Mouse (Mus musculus): ENCODE data around the gene Tmem86b. TPM values are rescaled to one million over a fixed set of nuclear protein-coding genes. Genes with fewer than 3 reads are reported as not detected.
A peak's percentile ranks its signal among the peaks of the same experiment; 100 is the strongest.

Gene Tmem86b
- polyA plus RNA-seq, 1 experiment from 2014 or later = 2.1 TPM

DNA sequence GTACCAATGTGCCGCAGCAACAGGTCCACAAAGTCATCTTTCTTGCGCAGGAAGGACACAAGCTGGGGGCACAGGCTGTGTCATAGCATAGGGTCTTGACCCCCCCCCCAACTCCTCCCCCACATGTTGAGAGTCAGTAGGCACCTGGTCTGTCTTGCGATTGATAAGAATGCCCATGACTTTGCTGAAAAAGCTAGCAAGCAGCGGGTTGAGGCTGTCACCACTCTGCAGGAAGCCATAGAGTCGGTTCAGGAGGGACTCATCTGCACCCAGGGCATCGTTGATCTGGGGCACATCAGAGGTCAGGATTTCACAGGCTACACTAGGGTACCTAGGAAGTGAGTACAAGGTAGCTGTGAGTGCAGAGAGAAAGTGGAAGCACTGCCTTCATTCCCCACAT, 12.0 kb upstream of the Tmem86b start:
- DNase-seq (ENCODE audit: extremely low spot score, low spot score) = no peak
- H3K4me3 ChIP-seq = no peak overlapping the region
- H3K4me1 ChIP-seq = no peaks in the 10 kb centered on the region
- WGBS = 96% methylated on average over 6 of the region's 6 CpGs
- H3K36me3 ChIP-seq (replicated peaks) = peaks cover 92% of the 10 kb centered on the region
- no peaks in the 10 kb centered on the region for H3K9me3 ChIP-seq
- H3K27ac ChIP-seq = no peak overlapping the region
- H3K27me3 ChIP-seq (ENCODE audit: poor library complexity, severe bottlenecking) = no peaks in the 10 kb centered on the region

DNA sequence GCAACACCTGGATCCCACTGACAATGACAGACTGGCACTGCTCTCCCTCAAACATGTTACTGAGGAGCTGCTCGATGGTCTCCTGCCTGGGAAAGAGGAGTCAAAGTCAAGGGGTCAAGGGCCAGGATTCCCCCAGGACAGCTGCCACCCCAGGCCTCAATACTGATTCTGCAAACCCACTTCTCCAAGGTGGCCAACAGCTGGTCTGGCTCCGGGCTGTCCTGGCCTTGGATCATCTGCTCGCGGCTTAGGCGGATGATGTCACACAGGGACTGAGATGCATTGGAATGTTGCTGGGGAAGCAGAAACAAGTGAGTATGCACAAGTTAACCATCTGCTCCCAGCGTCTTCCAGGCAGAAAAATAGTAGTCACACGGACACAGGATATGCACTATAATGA, 10.7 kb upstream of the Tmem86b start:
- Histone ChIP-seq H3K4me3 (no peak overlapping the region), H3K4me1 (no peaks in the 10 kb centered on the region), H3K9me3 (no peaks in the 10 kb centered on the region), H3K36me3 (replicated peaks) (peaks cover 100% of the 10 kb centered on the region), H3K27me3 (ENCODE audit: poor library complexity, severe bottlenecking) (no peaks in the 10 kb centered on the region), H3K27ac (no peak overlapping the region)
- DNase-seq (ENCODE audit: extremely low spot score, low spot score) = no peak
- 91% methylated on average over 7 of the region's 7 CpGs for WGBS

DNA sequence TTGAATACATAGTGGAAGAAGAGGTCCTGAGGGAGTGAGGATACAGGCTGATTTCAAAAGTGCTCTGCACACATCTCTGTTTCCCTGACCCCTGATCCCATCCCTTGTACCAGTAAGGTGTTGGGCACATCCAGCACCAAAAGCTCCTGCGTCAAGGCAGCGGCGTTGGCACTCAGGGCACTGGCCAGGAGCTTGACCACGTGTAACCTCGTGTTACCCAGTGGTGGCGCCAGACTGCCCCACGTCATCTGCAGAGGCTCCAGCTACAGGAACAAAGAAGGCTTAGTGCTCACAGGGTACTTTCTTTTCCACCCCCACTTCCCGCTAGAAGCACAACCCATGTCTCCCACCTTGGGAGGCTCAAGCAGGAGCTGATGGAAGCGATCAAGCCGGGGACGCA, 9.9 kb upstream of the Tmem86b start:
- peaks cover 100% of the 10 kb centered on the region for H3K36me3 ChIP-seq (replicated peaks)
- no peak for DNase-seq (ENCODE audit: extremely low spot score, low spot score)

DNA sequence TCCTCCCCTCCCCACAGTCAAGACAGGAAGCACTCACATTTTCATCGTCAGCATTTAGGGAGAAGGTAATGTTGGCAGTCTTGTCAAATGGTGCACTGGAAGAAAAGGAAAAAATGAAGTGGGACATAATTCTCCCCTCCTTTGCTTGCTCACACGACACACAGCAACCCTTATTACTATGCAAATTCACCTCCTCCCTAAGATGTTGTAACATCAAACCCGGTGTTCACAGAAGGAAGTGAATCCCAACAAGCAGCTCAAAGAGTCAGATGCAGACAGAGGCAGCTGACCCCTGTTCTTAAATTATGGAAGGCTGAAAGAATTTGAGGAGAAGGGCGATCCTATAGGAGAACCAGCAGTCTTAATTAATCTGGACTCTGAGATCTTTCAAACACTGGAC, 5.0 kb upstream of the Tmem86b start:
- DNase-seq (ENCODE audit: extremely low spot score, low spot score) = no peak
- 84% methylated on average over 4 of the region's 4 CpGs for WGBS
- no peaks in the 10 kb centered on the region for H3K4me1 ChIP-seq
- peaks cover 97% of the 10 kb centered on the region for H3K36me3 ChIP-seq (replicated peaks)
- H3K9me3 ChIP-seq = no peaks in the 10 kb centered on the region
- H3K27ac ChIP-seq = no peak overlapping the region
- H3K4me3 ChIP-seq = no peak overlapping the region
- H3K27me3 ChIP-seq (ENCODE audit: poor library complexity, severe bottlenecking) = no peaks in the 10 kb centered on the region

More for the DNA sequence above, 9.9 kb upstream of the Tmem86b start:
- 85% methylated on average over 11 of the region's 11 CpGs for WGBS
- Histone ChIP-seq H3K4me1 (no peaks in the 10 kb centered on the region), H3K9me3 (no peaks in the 10 kb centered on the region), H3K27ac (no peak overlapping the region), H3K4me3 (no peak overlapping the region), H3K27me3 (ENCODE audit: poor library complexity, severe bottlenecking) (no peaks in the 10 kb centered on the region)

DNA sequence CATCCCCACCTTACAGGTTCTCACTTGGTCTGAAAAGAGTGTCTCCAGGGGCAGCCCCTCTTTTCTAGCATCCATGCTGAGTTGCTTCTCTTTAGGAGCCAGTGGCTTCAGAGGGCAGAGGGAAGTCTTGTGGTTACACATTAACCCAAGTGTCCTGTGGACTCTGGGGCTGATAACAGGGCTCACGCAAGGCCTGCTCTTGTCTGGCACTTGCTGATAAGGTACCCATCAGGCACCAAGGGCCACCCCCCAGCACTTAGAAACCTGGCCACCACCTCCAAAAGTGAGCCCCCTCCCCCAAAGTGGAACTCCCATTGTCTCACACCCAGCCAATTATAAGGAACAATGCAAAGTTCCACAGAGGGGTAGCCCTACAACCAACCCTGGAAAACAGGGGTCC, 1.0 kb downstream of the Tmem86b start:
- 91% methylated on average over 1 of the region's 1 CpGs for WGBS
- Histone ChIP-seq H3K4me3 (no peak overlapping the region), H3K36me3 (replicated peaks) (peaks cover 74% of the 10 kb centered on the region), H3K27ac (no peak overlapping the region), H3K27me3 (ENCODE audit: poor library complexity, severe bottlenecking) (no peaks in the 10 kb centered on the region), H3K4me1 (no peaks in the 10 kb centered on the region), H3K9me3 (no peaks in the 10 kb centered on the region)
- DNase-seq (ENCODE audit: extremely low spot score, low spot score) = no peak

DNA sequence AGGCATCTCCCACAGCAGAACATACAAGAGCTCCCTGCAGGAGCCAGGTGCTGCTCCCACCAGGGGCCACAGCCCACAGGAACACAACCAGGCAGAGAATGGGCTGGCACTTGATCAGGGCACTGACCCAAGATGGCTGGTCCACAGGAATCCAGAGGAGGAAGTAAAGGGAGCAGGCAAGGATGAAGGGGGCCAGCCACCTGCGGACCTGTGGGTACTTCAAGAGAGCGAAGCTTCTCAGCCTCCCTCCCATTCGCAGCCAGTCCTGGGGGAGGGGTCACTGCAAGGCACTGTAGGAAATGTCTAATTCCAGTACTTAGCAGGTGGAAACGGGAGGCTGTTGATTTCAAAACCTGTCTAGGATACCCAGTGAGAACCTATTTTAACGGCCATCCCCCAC, 1.6 kb downstream of the Tmem86b start:
- Histone ChIP-seq H3K4me1 (no peaks in the 10 kb centered on the region), H3K27me3 (ENCODE audit: poor library complexity, severe bottlenecking) (no peaks in the 10 kb centered on the region), H3K4me3 (no peak overlapping the region), H3K27ac (no peak overlapping the region), H3K9me3 (no peaks in the 10 kb centered on the region), H3K36me3 (replicated peaks) (peaks cover 69% of the 10 kb centered on the region)
- WGBS = 93% methylated on average over 5 of the region's 5 CpGs
- no peak for DNase-seq (ENCODE audit: extremely low spot score, low spot score)

DNA sequence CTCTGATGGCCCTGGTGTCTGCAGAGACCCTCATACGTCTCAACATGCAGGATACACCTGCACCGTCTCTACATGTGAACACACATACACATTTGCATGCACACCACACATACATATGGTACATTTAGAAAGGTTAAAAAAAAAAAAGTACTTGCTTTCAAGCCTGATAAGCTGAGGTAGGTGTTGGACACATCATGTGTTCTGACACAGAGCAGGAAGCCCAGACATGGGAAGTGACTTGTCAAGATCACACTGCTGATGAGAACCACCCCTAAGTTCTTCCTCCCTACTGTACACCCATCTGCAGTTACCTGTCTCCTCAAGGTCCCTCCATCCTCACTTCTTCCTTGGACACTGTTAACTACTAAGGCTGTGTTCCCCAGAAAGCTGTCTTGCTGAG, 5.3 kb downstream of the Tmem86b start:
- Histone ChIP-seq H3K27me3 (ENCODE audit: poor library complexity, severe bottlenecking) (no peaks in the 10 kb centered on the region), H3K36me3 (replicated peaks) (peaks cover 33% of the 10 kb centered on the region), H3K9me3 (no peaks in the 10 kb centered on the region), H3K4me1 (no peaks in the 10 kb centered on the region), H3K4me3 (no peak overlapping the region), H3K27ac (no peak overlapping the region)
- DNase-seq (ENCODE audit: extremely low spot score, low spot score) = no peak
- WGBS = 86% methylated on average over 2 of the region's 2 CpGs

DNA sequence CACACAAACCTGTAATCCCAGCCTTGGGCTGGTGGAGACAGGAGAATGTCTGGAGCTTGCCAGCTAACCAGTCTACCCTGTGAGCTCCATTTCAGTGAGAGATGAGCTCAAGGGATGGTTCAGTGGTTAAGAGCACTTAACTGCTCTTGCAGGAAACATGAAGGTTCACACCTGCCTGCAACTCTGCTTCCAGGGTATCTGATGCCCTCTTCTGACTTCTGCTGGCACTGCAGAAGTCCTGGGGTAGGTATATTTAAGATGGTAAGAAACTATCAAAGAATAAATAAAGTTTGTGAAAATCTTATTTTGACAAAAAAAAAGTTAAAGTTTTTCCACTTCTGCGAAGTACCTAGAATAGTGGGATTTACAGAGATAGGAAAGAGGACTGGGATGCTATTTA, 6.9 kb downstream of the Tmem86b start:
- no peaks in the 10 kb centered on the region for H3K9me3 ChIP-seq
- WGBS = 47% methylated on average over 1 of the region's 1 CpGs
- H3K27ac ChIP-seq = no peak overlapping the region
- H3K36me3 ChIP-seq (replicated peaks) = peaks cover 18% of the 10 kb centered on the region
- H3K4me3 ChIP-seq = no peak overlapping the region
- DNase-seq (ENCODE audit: extremely low spot score, low spot score) = no peak
- H3K27me3 ChIP-seq (ENCODE audit: poor library complexity, severe bottlenecking) = no peaks in the 10 kb centered on the region
- no peaks in the 10 kb centered on the region for H3K4me1 ChIP-seq

DNA sequence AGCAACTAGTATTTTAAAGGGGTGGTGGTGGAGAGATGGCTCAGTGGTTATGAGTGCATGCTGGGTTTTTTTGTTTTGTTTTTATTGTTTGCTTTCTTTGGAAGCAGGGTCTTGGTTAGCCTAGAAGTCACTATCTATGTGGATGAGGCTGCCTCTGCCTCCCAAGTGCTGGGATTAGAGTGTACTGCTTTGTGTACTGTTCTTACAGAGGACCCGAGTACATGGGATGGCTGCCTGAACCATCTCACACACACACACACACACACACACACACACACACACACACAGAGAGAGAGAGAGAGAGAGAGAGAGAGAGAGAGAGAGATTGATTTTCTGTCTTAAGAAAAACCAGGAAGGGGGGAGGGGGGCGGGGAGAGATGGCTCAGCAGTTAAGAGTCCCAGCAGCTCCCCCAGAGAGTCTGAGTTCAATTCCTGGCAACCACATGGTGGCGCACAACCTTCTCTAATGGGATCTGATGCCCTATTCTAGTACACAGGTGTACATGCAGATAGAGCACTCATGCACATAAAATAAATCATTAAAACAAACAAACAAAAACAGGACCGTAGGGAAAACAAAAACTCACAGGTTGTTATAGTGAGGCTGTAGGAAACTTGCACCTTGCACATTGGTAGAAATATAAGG, 7.6 kb downstream of the Tmem86b start:
- Histone ChIP-seq H3K36me3 (replicated peaks) (peaks cover 11% of the 10 kb centered on the region), H3K4me3 (no peak overlapping the region), H3K4me1 (no peaks in the 10 kb centered on the region), H3K27me3 (ENCODE audit: poor library complexity, severe bottlenecking) (no peaks in the 10 kb centered on the region), H3K9me3 (no peaks in the 10 kb centered on the region), H3K27ac (no peak overlapping the region)
- peak; percentile 29 for DNase-seq (ENCODE audit: extremely low spot score, low spot score)
- WGBS = 32% methylated on average over 4 of the region's 4 CpGs

DNA sequence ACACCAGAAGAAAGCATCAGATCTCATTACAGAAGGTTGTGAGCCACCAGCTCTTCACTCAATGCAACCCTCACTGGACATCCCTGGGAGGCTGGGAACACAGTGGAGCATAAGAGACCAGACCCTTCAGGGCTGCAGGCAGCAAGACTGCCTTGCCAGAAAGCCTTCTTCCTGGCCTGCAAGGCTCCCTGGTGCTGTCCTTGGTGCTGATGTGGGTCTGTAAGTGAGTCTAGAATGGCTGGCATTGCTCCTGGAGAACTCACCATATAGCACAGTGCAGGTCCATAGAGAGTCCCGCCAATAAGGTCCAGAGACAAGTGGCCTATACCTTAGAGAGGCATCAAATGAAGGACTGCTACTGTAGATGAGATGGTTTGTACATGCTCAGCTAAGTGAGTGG, 11.2 kb downstream of the Tmem86b start:
- Histone ChIP-seq H3K9me3 (no peaks in the 10 kb centered on the region), H3K27ac (no peak overlapping the region), H3K27me3 (ENCODE audit: poor library complexity, severe bottlenecking) (no peaks in the 10 kb centered on the region), H3K4me3 (no peak overlapping the region), H3K4me1 (no peaks in the 10 kb centered on the region), H3K36me3 (replicated peaks) (no peaks in the 10 kb centered on the region)
- WGBS = 33% methylated on average over 1 of the region's 1 CpGs
- peak; percentile 34 for DNase-seq (ENCODE audit: extremely low spot score, low spot score)

DNA sequence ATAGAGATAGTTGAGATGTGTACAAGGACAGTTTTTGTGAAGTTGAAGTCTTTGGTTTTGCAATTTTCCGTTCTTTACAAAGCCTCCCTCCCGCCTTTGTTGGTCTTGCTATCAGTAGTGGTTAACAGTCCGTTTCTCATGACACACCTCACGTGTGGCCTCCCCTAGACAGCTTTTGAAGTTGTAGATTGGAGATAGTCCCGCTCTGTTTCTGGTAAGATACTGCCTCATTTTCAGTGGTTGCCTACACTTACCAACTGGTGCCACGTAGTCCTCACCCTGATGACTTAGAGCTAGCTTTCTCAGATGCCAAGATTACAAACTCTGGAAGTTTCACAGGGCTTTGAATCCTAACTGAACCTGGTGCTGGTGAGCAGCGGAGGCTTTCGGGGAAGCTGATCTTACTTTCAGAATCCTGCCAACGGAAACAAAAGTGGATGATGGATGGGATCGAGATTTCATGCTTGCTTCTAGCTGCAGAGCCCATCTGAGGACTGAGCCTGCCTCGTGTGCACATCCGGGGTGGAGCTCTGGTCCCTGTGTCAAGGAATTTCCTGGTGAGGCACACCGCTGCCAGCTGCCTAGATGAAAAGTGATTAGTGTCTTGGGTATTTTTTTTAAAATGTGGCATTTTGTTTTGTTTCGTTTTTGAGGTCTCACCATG, 17.4 kb downstream of the Tmem86b start:
- Histone ChIP-seq H3K4me3 (no peak overlapping the region), H3K4me1 (no peaks in the 10 kb centered on the region), H3K27me3 (ENCODE audit: poor library complexity, severe bottlenecking) (no peaks in the 10 kb centered on the region), H3K27ac (no peak overlapping the region), H3K9me3 (no peaks in the 10 kb centered on the region), H3K36me3 (replicated peaks) (no peaks in the 10 kb centered on the region)
- no peak for DNase-seq (ENCODE audit: extremely low spot score, low spot score)
- WGBS = 84% methylated on average over 14 of the region's 14 CpGs

DNA sequence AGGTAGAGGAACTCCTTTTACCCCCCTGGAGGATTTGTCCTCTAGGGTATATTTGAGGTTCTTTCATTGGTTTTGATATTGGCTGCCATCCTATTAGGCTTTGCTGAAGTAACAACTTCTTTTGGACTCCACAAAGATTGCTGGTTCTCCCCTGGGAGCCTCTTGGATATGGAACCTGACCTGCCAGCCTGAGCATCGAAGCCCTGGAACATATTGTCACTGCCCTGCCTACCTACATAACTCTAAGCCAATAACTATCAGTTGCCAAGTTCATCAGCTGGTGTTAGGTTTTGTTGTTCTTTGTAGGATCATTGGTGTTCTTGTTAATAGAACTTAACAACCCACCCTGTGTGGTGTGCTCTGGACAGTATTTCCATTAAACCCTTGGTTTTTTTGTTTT, 18.3 kb downstream of the Tmem86b start:
- no peak overlapping the region for H3K27ac ChIP-seq
- H3K4me1 ChIP-seq = no peaks in the 10 kb centered on the region
- no peaks in the 10 kb centered on the region for H3K36me3 ChIP-seq (replicated peaks)
- WGBS = 78% methylated on average over 1 of the region's 1 CpGs
- H3K9me3 ChIP-seq = no peaks in the 10 kb centered on the region
- DNase-seq (ENCODE audit: extremely low spot score, low spot score) = no peak
- no peak overlapping the region for H3K4me3 ChIP-seq
- H3K27me3 ChIP-seq (ENCODE audit: poor library complexity, severe bottlenecking) = no peaks in the 10 kb centered on the region

DNA sequence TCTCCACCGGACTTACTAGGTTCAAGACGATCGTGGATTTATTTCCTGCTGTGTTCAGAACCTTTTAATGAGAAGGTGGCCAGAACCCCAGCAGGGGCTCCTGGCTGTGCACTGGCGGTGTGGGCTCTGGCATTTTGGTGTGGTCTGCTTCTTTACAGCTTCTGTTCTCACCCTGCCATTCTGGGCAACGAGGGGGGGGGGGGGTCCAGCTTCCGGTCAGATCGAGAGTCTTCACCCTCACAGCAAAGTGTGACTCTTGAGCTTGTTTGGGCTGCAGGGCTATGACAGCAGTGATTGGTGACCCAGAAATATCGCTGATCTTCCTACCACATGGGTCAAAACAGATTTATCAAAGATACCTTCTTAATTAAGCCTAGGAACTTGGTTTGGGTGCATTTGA, 18.8 kb downstream of the Tmem86b start:
- Histone ChIP-seq H3K9me3 (no peaks in the 10 kb centered on the region), H3K27ac (no peak overlapping the region), H3K4me3 (no peak overlapping the region), H3K4me1 (no peaks in the 10 kb centered on the region), H3K36me3 (replicated peaks) (no peaks in the 10 kb centered on the region), H3K27me3 (ENCODE audit: poor library complexity, severe bottlenecking) (no peaks in the 10 kb centered on the region)
- WGBS = 67% methylated on average over 8 of the region's 8 CpGs
- DNase-seq (ENCODE audit: extremely low spot score, low spot score) = no peak

Data from forebrain, embryonic 10.5 days (tissue).